Mouse (Mus musculus) gonadal fat pad, adult 2 months (tissue): ENCODE data around the gene Scn2a. TPM values are rescaled to one million over a fixed set of nuclear protein-coding genes. Genes with fewer than 3 reads are reported as not detected.

Experiments used
- DNase-seq: peaks from one replicate; pipeline ENCODE4 v3.0.0-alpha.2; 2012; ENCODE audit warnings: low read depth
- polyA plus RNA-seq: library from polyadenylated mRNA; depleted of rRNA; stranded (reverse); fragments of >200 nt; gene quantifications from 2 replicates; pipeline ENCODE4 v1.2.3, GENCODE M21; 2012; rRNA removed

Scn2a gene
- polyA plus RNA-seq = 0.53 and 0.55 TPM in 2 replicates

GRCm38 (mm10) chr2:65620556-65621166 lies at the start of gene Scn2a:
Gene Scn2a, plus strand, starts transcription at chr2:65620771.
- DNase-seq = no peak

- DNase-seq = no peak
Measured at GRCm38 (mm10) chr2:65587679-65588078, 32.9 kb upstream of the Scn2a start.

DNA sequence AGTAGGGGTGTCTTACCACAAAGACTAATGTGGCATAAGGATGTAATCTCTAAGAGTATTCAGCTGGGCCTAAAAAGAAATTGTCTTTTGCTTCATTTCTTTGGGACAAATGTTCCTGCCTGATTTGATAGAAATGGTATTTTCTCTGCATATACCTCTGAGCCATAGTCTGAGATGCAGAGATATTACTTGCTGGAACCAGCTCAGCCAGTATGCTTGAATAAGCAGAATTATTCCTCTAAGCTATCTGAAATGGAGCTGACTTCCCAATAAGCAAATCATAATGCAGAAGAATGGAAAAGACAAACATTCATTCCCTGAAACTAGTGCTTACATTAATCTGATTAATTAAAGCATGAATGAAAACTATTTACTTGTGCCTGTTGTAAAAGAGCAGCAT lies 12.8 kb upstream of the Scn2a start:
- DNase-seq = no peak

DNA sequence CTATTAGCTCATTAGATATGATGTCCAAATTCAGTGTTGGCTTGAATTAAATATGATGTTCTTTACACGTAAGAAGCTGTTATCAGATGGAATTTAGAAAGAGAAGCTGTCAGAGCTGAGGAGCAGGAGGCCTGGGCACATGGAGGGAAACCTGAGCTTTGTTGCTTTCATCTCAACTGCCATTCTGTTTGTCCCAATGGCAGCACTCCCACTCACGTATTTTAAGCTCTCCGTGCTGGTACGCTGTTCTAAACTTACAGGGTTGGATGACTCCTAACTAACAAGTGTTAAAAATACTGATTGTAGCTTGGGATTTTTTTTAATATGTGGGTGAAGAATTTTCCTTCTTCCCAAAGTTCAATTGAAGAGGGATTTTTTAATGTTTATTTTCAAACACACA lies 8.7 kb upstream of the Scn2a start:
- DNase-seq = no peak

DNA sequence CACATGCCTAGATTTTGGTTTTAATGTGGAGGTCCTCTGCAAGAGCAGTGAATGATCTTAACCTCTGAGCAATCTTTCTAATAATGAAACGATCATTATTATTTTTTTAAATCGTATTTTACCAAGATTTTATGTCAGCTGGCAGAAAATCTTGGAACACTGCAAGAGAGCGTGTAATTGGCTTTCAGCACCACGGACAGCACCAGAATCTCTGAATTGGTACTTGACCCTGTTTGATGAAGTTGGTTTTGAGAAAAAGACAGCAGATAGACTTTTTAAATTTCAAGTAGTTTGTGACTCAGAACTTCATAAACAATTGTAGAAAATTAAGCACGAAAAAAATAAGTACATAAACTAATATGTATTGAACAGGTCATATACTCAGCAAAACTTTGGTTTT lies 790 bp upstream of the Scn2a start:
- DNase-seq = no peak

DNA sequence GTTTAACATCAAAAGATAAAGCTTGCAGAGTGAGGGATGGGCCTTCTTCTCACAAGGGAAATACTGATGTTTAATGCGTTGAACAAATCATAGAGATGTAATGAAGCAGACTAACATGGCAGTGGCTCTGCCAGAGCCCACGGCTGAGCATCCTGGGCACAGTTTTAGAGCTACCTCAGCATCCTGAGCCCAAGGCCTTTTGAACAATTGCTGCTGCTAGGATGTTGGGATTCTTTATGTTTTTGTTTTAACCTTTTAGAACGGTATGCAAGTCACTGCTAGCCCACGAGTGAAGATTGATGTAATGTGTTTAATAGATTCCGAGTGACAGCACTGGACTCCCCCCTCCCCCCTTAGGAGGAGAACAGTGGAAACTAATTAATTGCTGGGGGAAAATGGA lies 683 bp downstream of the Scn2a start:
- DNase-seq = no peak

GRCm38 (mm10) chr2:65621838-65622237 lies 1.3 kb downstream of the Scn2a start:
- DNase-seq = no peak

DNA sequence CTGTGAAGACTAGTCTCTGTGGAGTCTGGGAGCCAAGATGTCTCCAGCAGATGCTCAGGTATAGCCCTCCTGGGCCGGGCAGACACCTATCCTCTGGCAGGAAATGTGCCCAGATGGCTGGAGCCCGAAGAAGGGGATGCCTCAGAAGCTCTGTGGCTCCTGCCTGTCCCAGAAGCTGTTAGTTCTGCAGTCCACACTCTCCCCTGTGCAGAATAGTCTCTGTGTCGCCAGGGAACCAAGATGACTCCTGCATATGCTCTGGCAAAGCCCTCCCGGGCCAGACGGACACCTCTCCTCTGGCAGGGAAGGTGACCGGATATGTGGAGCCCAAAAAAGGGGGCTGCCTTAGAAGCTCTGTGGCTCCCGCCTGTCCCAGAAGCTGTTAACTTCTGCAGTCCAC lies 32.1 kb downstream of the Scn2a start:
- DNase-seq = no peak

DNA sequence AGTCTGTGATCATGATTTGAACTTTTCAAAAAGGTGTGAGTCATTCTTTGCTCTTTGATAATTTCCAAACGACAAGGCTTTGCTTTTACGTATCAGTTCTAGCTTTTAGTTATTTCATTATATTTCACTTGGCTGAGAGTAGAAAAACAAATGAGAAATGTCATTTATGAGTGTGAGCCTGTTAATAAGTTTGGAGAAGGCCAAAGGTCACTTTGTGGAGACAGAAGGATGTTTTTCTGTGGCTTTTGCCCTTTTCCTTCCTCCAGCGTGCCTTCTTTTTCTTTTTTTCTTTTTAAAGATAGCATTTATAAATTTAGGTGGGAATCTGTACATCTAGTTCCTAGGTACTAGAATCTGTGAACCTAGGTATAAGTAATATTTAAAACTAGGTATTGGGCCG lies 36.5 kb downstream of the Scn2a start:
- no peak for DNase-seq

DNA sequence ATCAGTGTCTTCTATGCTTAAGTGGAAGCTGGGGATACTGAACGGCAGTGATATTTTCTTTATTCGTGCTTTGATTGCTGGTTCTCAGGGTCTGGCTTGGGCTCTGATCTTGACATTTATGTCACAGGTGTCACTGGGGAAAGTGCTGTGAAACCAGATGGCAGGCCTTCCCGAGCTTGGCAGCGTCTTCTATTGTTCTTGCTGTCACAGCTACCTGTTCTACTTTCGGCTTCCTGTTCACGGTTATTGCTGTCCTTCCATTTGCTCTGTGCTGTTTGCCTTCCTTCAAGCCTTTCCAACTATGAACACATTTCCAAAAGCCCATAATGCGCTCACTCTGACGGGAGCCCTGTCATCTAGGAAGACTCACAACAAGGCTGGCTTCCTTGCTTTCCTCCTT lies 37.9 kb downstream of the Scn2a start:
- DNase-seq = no peak

DNA sequence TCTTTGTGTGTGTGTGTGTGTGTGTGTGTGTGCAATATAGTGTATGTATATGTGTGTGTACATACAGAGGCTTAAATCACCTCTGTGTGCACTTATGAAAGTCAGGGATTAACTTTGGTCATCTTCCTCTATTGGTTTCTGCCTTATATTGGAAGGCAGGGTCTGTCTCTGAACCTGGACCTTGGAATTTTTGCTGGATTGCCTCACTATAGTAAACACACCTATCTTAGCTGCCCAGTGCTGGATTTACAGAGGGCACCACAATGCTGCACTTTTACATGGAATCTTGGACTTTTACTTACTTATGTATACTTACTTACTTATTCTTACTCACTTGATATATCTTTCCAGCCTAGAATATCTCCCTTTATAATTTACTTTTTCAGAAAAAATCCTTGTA lies 43.3 kb downstream of the Scn2a start:
- DNase-seq = no peak

- DNase-seq = no peak
Measured at GRCm38 (mm10) chr2:65664481-65664880, 43.9 kb downstream of the Scn2a start.

GRCm38 (mm10) chr2:65665180-65665579 lies 44.6 kb downstream of the Scn2a start:
- no peak for DNase-seq

GRCm38 (mm10) chr2:65667590-65668436 lies 47.2 kb downstream of the Scn2a start:
- DNase-seq = no peak

- DNase-seq = no peak
Measured at GRCm38 (mm10) chr2:65668437-65669135, 48.0 kb downstream of the Scn2a start.

GRCm38 (mm10) chr2:65669561-65669960 lies 49.0 kb downstream of the Scn2a start:
- no peak for DNase-seq

GRCm38 (mm10) chr2:65670153-65670817 lies 49.7 kb downstream of the Scn2a start:
- DNase-seq = no peak

GRCm38 (mm10) chr2:65679621-65680020 lies 59.0 kb downstream of the Scn2a start:
- DNase-seq = no peak

- no peak for DNase-seq
Measured at GRCm38 (mm10) chr2:65685151-65685550, 64.6 kb downstream of the Scn2a start.

DNA sequence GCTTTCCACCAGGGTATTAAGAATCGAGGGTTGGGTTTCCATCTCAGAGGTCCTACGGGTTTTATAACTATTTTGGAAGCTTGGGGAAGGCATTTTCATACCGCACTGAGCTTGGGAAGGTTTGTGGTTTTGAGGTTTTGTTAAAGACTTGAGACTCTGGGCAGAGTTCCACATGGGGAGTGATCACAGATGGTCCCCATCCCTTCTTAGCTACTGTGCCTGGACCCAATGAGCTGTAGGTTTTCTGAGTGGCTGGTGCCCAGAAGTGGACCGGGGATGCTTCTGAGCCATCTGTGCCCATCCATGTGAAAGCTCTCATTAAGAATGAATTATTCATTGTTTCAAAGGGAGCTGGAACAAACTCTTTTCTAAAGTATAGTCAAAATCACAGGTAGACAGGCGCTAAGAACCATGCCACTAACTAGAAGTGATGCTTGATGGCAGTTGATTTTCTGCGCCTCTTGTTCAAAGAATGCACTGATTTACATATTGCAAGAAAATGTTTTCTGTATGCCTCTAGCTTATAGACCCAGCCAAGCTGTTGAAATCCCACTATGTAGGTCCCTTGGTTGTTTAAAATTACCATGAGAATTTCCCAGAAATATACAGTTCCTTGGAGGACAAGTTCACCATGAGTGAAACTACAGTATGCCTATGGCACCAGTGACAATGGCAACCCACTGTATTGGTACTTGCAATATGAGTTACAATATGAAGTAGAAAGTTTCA lies 70.0 kb downstream of the Scn2a start:
- DNase-seq = no peak

- DNase-seq = no peak
Measured at GRCm38 (mm10) chr2:65694485-65694884, 73.9 kb downstream of the Scn2a start.

- no peak for DNase-seq
Measured at GRCm38 (mm10) chr2:65695061-65695460, 74.5 kb downstream of the Scn2a start.
